Mouse (Mus musculus) subcutaneous adipose tissue, adult 2 months (tissue): ENCODE data around the gene Olfr703. TPM values are rescaled to one million over a fixed set of nuclear protein-coding genes. Genes with fewer than 3 reads are reported as not detected.

Experiments
- polyA plus RNA-seq: library from polyadenylated mRNA; depleted of rRNA; stranded (reverse); fragments of >200 nt; gene quantifications from 2 replicates; pipeline ENCODE4 v1.2.3, GENCODE M21; 2012; ENCODE audit warnings: low replicate concordance; rRNA removed

Gene Olfr703
- not detected in 2 replicates for polyA plus RNA-seq

GRCm38 (mm10) chr7:106843060-106843459 lies at the start of gene Olfr703:
Gene Olfr703, plus strand, starts transcription at chr7:106843360.

GRCm38 (mm10) chr7:106808734-106809133 lies 34.4 kb upstream of the Olfr703 start, which contains the start of gene Olfr700:
Gene Olfr700, minus strand, starts transcription at chr7:106808834.

GRCm38 (mm10) chr7:106813829-106814228 lies 29.3 kb upstream of the Olfr703 start, which contains the start of gene Olfr701:
Gene Olfr701, plus strand, starts transcription at chr7:106814129.

GRCm38 (mm10) chr7:106833793-106834192 lies 9.4 kb upstream of the Olfr703 start, which contains the start of gene Olfr702:
Gene Olfr702, minus strand, starts transcription at chr7:106833893.

GRCm38 (mm10) chr7:106862885-106863284 lies 19.7 kb downstream of the Olfr703 start, which contains the start of gene Olfr704:
Gene Olfr704, plus strand, starts transcription at chr7:106863185.

GRCm38 (mm10) chr7:106876791-106877190 lies 33.6 kb downstream of the Olfr703 start, which contains the start of gene Olfr705:
Gene Olfr705, minus strand, starts transcription at chr7:106876891.

GRCm38 (mm10) chr7:106888062-106888461 lies 44.9 kb downstream of the Olfr703 start, which contains the start of gene Olfr706:
Gene Olfr706, minus strand, starts transcription at chr7:106888162.

Other genes with a start within 250 kb of the Olfr703 start
- gene Olfr693, start 162.8 kb upstream of the Olfr703 start, polyA plus RNA-seq: not detected in 2 replicates
- not detected in 2 replicates for gene Olfr694, start 151.5 kb upstream of the Olfr703 start, polyA plus RNA-seq
- not detected in 2 replicates for gene Olfr695, start 127.0 kb upstream of the Olfr703 start, polyA plus RNA-seq
- gene Olfr697, start 100.9 kb upstream of the Olfr703 start, polyA plus RNA-seq: not detected in 2 replicates
- gene Olfr698, start 88.0 kb upstream of the Olfr703 start, polyA plus RNA-seq: not detected in 2 replicates
- gene Olfr699, start 50.2 kb upstream of the Olfr703 start, polyA plus RNA-seq: not detected in 2 replicates
- gene Olfr700, start 34.5 kb upstream of the Olfr703 start, polyA plus RNA-seq: not detected in 2 replicates
- not detected in 2 replicates for gene Olfr701, start 29.2 kb upstream of the Olfr703 start, polyA plus RNA-seq
- gene Olfr702, start 9.5 kb upstream of the Olfr703 start, polyA plus RNA-seq: not detected in 2 replicates
- gene Olfr704, start 19.8 kb downstream of the Olfr703 start, polyA plus RNA-seq: not detected in 2 replicates
- gene Olfr705, start 33.5 kb downstream of the Olfr703 start, polyA plus RNA-seq: not detected in 2 replicates
- gene Olfr706, start 44.8 kb downstream of the Olfr703 start, polyA plus RNA-seq: not detected in 2 replicates
- gene Olfr707, start 57.9 kb downstream of the Olfr703 start, polyA plus RNA-seq: not detected in 2 replicates
- not detected in 2 replicates for gene Olfr1532-ps1, start 64.6 kb downstream of the Olfr703 start, polyA plus RNA-seq
- not detected in 2 replicates for gene Olfr709-ps1, start 88.9 kb downstream of the Olfr703 start, polyA plus RNA-seq
- gene Olfr710, start 105.0 kb downstream of the Olfr703 start, polyA plus RNA-seq: not detected in 2 replicates
- not detected in 2 replicates for gene Olfr6, start 120.6 kb downstream of the Olfr703 start, polyA plus RNA-seq
- gene Olfr711, start 132.1 kb downstream of the Olfr703 start, polyA plus RNA-seq: not detected in 2 replicates
- gene Olfr2, start 162.7 kb downstream of the Olfr703 start, polyA plus RNA-seq: not detected in 2 replicates
- gene Olfr713, start 187.8 kb downstream of the Olfr703 start, polyA plus RNA-seq: not detected in 2 replicates
- not detected in 2 replicates for gene Olfr714, start 227.6 kb downstream of the Olfr703 start, polyA plus RNA-seq
- gene Olfr17, start 249.9 kb downstream of the Olfr703 start, polyA plus RNA-seq: not detected in 2 replicates